Mouse (Mus musculus): Measurements from ENCODE around the gene Pkn1.

Pkn1 gene

DNA sequence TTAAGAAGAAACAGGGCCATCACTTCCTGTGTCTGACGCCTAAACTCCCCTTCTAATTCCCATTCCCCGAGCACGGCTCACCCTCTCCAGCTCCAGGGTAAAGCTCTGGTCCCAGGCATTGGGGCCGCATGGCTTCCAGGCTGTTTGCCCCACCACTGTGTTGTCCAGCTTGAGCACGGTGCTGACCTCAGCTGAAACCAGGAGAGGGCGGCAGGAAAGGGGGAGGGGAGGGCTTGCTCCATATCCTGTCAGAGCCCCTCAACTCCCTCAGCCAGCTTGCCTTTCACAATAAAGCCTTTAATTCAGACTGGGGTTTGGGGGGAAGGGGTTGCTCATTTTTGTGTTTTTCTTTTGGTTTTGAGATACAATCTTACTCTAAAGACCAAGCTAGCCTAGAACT lies 17.9 kb downstream of the Pkn1 start:
- no peak for DNase-seq

DNA sequence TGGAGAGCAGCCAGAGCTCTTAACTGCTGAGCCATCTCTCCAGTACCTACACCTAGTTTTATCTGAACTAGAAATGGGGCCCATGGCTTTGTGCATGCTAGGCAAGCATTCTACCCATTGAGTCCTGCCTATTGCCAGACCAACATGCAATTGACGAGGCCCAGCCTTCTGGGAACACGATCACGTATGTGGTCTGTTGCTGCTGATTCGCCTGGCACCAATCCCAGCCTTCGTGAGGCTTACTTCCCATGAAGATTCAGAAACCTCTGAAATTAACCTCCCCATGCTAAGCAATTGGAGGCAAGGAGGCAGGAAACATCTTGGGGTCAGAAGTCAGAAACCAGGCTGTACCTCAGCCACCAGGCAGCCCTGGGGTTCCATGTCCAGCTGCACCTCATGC lies 18.4 kb downstream of the Pkn1 start:
- no peak for DNase-seq

DNA sequence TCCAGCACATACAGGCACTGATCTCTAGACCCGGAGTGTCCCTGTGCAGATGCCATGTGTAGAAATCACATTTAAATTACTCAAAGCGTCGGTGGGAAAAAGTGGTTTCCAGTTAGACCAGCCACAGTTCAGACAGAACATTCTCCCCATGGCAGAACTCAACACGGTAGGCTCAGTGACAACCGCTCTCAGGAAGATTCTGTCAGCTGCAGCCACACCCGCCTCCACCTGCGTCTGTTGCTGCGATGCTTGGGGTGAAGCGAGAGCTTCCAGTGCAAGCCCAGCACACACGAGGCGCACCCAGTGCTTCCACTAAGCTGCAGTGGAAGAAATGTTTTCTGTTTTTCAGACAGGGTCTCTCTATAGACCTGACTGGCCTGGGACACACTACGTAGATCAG lies 19.1 kb downstream of the Pkn1 start:
- no peak for DNase-seq

DNA sequence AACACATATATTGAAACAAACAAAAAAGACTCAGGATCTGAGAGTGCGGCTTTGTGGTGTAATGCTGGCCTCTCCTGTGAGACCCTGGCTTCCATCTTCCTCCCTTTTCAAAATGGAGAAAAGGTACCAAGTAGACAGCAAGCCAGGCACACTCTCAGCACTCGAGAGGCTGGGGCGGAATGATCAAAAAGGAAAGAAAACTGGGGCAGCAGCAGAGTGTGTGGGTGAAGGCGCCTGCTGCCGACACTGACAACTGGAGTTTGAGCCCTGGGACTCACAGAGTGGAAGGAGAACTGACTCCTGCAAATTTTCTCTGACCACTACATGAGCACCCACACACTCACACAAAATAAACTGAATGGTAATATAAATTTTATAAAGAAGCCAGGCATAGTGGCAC lies 24.5 kb downstream of the Pkn1 start:
- DNase-seq, result no peak

DNA sequence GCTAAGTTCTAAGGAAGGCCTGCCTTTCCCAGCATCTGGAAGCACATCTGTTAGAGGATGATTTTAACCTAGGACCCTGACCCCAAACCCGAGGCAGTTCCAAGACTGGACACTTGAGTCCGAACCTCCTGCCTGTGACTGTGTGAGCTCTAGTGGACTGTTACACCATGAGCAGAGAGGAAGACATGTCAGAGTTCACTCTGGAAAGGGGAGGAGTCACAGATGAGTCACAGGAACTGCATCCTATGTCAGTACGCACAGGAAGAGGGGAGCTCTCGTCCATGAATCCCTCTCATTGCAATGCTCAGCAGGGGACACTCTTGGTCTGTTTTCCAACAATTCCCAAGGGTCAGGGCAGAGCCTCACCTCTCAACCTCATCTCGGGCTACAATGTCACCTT lies 26.0 kb downstream of the Pkn1 start:
- DNase-seq, result no peak

DNA sequence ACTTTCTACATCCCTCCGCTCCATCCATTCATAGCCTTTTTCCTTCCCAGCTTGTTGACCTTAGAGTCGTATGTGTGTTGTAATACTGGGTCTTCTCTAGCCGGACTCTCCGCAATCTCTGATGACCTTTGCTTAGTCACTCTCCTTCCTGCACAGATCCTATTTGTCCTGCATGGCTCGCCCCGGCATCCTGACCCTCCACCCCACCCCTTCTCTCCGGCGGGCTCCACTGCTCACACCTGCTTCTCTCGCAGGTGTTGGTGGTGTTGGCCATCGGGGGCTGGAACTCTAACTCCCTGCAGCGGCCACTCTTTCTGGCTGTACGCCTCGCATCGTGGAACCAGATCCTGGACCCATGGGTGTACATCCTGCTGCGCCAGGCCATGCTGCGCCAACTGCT lies 30.0 kb downstream of the Pkn1 start:
- no peak for DNase-seq

DNA sequence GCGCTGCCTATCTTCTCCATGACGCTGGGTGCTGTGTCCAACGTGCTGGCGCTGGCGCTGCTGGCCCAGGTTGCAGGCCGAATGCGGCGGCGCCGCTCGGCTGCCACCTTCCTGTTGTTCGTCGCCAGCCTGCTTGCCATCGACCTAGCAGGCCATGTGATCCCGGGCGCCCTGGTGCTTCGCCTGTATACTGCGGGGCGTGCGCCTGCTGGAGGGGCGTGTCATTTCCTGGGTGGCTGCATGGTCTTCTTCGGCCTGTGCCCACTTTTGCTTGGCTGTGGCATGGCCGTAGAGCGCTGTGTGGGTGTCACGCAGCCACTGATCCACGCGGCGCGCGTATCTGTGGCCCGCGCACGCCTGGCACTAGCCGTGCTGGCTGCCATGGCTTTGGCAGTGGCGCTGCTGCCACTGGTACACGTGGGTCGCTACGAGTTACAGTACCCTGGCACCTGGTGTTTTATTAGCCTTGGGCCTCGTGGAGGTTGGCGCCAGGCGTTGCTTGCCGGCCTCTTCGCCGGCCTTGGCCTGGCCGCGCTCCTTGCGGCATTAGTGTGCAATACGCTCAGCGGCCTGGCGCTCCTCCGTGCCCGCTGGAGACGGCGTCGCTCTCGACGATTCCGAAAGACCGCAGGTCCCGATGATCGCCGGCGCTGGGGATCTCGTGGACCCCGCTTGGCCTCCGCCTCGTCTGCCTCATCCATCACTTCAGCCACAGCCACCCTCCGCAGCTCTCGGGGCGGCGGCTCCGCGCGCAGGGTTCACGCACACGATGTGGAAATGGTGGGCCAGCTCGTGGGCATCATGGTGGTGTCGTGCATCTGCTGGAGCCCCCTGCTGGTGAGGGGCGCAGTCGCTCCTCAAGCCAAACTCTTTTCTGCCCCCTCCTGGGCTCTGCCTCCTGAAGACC lies 30.7 kb downstream of the Pkn1 start:
- peak; percentile 46 to 61 for DNase-seq

DNA sequence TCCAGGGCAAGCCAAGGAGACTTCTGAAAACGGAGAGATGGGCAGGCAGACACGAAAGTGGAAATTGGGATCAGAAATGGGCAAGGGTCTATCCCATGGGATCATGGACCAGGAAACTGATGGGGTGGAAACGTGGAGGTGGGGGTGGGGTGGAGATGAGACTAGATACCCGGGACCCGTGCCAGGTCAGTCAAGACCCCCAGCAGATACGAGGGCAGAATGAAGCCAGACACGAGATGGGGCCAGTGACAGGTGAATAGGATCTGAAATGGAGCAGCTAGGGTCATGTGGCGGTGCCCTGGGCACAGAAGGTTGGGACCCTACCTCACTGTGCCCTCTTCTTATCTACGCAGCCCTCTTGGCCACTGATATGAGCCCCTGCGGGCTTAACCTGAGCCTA lies 31.5 kb downstream of the Pkn1 start:
- no peak for DNase-seq

DNA sequence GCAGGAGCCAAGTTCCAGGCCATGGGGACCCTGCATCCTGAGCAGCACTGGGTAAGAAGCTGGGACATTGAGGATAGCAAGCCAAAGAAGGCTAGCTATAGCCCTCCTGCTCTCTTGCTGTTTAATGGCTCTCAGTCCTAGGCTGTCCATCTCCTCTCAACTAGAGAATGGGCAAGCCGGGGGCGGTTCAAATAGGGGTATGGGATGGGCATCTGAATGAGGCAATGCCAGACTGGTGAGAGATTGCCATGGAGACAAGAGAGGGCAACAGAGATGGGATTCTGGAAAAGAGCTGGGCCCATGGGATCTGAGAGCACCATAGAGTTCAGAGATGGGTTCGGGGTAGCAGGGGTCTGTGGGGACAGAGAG lies 32.1 kb downstream of the Pkn1 start:
- no peak for DNase-seq

DNA sequence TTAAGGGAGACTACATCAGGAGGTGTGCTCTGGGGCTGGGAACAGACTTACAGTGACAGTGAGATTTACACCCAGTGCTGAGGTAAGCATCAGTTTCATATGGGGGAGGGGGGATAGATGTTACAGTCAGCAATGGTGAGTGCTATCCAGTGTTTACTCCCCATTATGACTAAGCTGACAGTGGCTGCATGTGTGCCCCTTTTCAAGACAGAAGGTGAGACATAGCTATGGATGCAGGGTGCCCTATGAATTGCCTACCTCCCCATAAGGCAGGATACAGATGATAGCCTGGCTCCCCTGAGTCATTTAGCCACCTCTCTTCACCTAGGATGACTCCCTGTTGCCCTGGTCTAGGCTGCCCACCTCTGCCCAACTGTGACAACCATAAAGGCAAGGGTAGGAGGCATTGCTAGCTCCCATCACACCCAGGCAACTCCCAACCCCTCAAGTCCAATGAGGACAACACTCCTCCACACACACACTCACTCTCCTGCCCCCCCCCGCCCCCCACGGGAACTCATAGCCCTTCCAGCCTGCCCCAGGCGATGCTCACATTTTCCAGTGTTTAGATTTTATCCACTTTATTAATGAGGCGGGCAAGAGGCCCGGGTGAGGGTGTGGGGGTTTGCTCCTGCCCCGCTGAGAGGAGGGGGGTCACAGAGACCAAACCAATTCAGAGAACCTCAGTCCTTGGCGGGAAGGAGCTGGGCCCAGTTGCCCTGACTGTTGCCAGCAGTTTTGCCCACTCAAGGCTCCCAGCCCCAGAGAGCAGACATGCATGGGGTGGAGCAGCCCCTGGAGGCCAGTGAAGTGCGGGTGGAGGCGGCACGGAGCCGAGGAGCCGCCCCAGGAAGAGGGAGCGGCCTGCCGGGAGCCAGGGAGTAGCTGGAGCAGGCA lies 32.8 kb downstream of the Pkn1 start, which contains the start of gene Ptger1:
Gene Ptger1 (plus strand): TSS at position 710 of the 897 bp plus-strand sequence.
- peak; percentile 82 to 85 for DNase-seq

DNA sequence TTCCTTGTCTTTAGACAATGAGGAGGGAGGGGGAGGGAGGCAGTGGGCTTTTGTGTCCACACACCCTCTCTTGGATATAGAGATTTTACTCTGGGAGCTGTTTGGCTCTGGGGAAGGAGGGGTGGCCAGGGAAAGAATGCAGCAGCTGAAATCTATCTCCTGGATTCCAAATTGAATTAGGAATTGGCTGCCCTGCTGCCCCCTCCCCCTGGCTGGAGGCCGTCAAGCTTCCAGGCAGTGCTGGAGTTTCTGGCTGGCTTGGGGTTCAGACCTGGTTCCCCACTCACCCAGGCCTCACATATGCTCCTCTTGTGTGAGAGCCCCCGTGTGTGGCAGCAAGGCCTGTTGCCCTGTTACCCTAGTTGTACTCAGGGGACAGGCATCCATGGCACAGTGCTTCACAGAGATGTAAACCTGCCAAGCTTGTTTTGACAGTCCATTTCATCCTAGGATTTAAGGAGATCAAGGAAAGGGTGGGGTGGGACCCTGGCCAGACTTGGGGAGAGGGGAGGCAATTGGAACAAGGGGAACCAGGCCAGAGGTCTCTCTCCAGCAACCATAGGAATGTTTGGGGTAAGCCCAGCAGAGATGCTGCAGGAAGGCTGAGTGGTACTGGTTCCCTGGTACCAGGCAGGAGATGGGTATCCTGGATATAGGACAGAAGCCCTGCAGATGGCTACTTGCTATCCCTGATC lies 33.9 kb downstream of the Pkn1 start:
- DNase-seq, result peak in 1 of 2 experiments; percentile 29

DNA sequence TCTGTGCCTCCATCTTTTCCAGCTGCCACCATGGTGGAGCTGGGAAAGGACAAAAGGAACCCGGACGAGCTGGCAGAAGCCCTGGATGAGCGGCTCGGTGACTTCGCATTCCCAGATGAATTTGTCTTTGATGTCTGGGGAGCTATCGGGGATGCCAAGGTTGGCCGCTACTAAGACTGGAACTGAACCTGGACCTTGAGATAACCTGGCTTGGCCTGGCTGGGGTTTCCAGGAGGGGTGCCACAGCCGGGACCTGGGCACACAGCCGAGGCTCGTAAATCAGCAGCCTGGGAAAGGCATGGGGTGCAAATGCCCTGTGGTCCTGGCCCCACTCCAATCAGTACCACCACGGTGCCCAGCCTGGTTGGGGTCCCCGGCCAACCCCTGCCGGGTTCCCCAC lies 34.9 kb downstream of the Pkn1 start:
- DNase-seq, result no peak

DNA sequence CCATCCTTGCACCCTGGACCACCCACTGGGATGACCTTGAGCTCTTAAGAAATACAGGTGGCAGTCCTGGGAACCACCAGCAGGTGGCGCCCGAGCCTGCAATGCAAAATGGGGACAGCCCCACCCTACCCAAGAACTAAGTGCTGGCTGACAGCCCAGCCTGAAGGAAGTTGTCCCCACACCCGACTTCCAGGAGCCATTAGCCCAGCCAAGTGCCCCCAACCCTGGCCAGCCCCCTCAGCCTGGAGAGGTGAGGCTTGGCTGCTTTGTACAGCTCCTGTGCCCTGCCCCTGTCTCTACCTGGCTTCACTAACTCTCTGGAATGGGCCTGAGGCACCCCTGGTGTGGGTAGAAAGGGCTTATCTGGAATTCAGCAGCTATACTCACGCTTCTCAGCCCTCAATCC lies 36.6 kb downstream of the Pkn1 start:
- DNase-seq, result peak; percentile 91 to 95

DNA sequence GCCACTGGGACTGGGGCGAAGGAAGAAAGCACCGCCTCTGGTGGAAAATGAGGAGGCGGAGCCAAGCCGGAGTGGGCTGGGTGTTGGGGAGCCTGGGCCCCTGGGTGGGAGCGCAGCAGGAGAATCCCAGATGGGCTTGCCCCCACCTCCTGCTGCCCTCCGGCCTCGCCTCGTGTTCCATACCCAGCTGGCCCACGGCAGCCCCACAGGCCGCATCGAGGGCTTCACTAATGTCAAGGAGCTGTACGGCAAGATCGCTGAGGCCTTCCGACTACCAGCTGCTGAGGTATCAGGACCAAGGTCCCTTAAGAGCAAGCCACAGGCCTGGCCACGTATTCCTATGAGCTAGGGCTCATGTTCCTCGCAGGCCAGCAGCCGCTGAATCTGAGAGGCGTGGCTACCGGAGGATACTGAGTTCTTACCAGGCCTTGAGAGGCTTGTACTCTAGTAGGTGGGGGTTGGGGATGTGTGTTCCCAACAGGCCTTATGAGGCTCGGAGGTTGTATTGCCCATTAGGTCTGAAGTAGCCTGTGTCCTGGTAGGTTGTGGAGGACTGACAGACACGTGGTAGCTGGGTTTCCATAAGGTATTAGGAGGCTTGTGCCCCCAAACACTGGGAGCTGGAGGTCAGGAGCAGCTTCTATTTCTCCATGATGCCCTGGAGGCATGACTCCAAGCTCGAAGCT lies 37.8 kb downstream of the Pkn1 start:
- peak; percentile 41 to 43 for DNase-seq

DNA sequence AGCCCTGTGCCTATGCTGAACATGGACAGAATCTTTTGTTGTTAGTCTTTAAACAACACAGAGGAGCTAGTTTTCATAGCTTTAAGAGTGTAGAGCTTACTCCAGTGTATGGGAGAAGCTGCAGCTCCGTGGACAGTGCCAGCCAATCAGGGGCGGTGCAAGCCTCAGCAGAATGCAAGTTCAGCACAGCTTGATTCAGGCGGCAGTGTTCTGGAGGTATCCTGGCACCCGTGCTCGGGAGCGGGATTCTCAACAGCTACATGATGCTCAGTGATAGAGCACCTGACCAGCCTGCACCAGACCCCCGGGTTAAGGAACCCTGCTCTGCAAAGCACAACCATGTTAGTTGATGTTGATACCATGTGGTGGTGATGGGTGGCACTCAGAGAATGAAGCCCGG lies 38.4 kb downstream of the Pkn1 start:
- no peak for DNase-seq

DNA sequence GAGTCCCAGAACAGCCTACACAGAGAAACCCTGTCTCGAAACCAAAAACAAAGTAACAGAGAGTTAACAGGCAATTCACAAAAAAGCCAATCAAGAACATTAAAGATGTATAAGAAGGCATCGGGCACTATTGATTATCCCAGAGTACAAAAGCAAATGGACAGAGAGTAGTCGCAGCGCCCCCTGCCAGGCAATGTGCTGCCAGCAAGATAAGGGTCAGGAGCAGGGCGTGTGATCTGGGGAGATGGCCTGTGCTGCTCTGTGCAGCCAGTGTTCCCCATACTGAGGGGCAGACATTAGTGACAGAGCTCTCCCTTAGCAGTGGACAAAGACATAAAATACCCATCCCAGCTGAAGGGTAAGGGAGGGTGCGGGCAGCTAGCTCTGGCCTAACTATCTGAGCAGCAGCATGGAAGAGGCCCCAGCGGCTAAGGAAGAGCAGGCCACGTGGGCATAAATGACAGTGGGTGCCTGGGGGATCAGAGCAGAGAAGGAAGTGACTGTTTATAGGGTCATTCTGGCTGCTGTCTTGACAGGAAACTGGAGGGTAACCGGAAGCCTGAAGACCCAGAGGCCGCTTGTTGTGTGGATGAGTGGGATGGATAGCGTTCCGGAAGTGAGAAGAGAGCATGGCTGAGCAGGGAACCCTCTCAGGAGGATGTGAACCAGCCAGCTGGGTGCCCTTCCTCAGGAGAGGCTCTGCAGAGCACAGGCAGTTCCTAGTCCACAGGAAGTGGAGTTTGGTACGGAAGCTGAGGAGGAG lies 42.3 kb downstream of the Pkn1 start:
- DNase-seq, result peak in 1 of 2 experiments; percentile 66

DNA sequence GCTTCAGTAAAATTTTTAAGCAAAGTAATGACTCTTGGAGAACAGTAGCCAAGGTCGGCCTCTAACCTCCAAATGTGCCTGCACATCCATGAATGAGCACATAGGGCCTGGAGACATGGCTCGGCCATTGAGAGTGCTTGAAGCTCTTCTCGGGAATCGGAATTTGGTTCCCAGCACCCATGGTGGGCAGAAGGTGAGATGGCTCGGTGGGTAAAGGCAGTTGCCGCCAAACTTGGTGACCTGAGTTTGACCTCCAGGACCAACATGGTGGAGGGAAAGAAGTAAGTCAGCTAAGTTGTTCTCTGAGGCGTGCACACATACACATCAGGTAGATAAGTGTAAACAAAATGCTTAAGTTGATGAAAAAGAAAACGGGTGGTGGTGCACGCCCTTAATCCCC lies 42.9 kb downstream of the Pkn1 start:
- no peak for DNase-seq

DNA sequence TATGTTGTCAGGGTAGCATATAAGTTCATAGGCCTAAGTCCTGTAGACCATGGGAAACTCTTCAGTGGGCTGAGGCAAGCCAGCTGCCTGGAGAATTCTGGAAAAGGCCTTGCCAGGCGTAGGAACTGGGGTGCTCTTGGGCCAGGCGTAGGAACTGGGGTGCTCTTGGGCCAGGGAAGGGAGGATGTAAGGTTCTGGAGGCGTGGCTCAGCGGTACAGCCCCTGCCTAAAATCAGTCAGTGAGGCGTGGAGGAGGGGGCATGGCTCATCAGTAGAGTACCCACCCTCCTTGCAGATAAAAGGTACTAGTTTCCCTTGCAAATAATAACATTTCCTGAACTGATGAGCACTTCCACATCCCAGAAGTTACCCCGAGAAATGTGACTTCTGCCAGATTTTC lies 44.3 kb downstream of the Pkn1 start:
- no peak for DNase-seq

DNA sequence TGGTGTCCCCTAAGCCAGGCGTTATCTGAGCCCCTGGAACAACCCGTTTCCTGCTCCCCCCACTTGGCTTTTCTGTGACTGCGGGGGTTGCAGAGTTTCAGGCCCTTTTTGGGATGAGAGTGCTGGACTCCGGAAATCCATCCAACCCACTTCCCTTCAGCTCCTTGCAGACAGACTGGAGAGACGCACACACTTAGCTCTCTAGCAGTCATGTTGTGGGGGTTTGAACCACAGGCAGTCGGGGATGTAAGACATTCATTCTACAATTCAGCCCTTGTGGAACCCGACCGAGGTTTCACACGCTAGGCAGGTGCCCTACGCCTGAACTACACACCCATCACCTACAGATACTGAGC lies 45.3 kb downstream of the Pkn1 start:
- no peak for DNase-seq

DNA sequence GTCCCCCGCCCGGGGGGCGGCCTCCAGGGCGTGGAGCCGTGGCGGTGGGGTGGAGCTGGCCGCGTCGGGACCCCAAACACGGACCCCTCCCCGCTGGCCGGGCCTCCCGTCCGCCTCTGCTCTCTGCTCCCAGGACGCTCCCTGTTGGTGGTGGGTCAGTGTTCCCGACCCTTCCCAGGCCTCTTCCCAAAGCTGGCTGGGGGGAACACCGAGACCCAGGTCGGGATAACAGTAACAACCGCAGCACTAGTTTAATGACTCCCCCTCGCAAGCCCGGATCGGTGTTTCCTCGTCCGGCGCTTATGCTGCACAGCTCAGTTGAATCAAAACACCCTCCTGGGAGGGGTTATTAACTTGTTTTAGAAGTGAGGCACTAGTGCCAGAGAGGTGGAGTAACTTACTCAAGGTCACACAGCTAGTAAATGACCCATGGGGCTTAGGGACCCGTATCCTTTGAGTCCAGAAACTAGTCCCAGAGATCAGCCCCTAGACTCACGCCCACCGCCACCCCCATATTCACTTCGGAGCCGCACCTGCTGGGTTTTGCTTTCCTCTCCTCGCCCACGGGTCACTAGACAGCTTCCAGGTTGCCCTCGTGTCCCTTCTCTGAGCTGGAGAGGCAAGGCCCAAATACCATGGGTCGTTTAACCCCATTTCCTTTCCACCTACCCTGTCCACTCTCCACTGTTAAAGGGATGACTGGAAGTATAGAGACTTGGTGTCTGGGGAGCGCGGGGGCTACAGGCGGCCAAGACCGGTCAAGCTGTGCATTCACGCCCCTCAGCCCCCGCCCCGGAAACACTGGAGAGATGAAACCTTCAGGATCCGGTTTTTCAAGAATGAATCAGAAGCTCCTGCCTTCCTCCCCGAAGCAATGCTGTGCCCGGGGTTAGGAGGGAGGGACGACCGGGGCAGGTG lies 46.0 kb downstream of the Pkn1 start:
- peak in 1 of 2 experiments; percentile 54 for DNase-seq

Data from lung, adult 18-20 months (tissue).